Comparison of ENCODE assay signal across 7 mouse cellular contexts in genomic region chr9:57655749-57656148, GRCm38 (mm10). TPM values are rescaled to one million over a fixed set of nuclear protein-coding genes. Genes with fewer than 3 reads are reported as not detected.
DNase-seq lines count a peak whose midpoint lies in the region; ATAC-seq and TF ChIP-seq lines count a peak whose summit lies in the region.

No protein-coding gene starts in this region.

- intact Hi-C loops in left cerebral cortex, postnatal 4 days (cut with DNase I), result loop anchor here (5.0 kb wide), 1 partner anchor 113 kb away; no protein-coding TSS in a partner anchor

- H3K4me1 ChIP-seq in embryonic facial prominence, embryonic 10.5 days, result peaks cover 43% of the 10 kb centered on the region
- H3K4me1 ChIP-seq in intestine, postnatal 0 days (replicated peaks; ENCODE audit: control insufficient read depth, insufficient read depth, low read length), result no peaks in the 10 kb centered on the region
- peaks cover 28% of the 10 kb centered on the region for H3K4me1 ChIP-seq in midbrain, embryonic 12.5 days

- ATAC-seq in granulocyte monocyte progenitor cell, adult 5-6 weeks (replicated peaks; ENCODE audit: poor library complexity, severe bottlenecking), result peak; percentile 73
- peak; percentile 71 for ATAC-seq in intestine, postnatal 0 days
- ATAC-seq in midbrain, embryonic 12.5 days (ENCODE audit: low FRiP score, low read depth), result peak; percentile 69; the same call in 1 of the 2 replicates

- H3K4me3 ChIP-seq in embryonic facial prominence, embryonic 10.5 days, result peak overlapping the region; percentile 37
- H3K4me3 ChIP-seq in intestine, postnatal 0 days (ENCODE audit: low read depth, low read length), result no peak overlapping the region
- no peak overlapping the region for H3K4me3 ChIP-seq in midbrain, embryonic 12.5 days

- no peaks in the 10 kb centered on the region for H3K9me3 ChIP-seq in embryonic facial prominence, embryonic 10.5 days
- H3K9me3 ChIP-seq in intestine, postnatal 0 days (ENCODE audit: control insufficient read depth), result no peaks in the 10 kb centered on the region
- no peaks in the 10 kb centered on the region for H3K9me3 ChIP-seq in midbrain, embryonic 12.5 days

- WGBS in embryonic facial prominence, embryonic 10.5 days, result 2% methylated on average over 11 of the region's 11 CpGs
- 4% methylated on average over 11 of the region's 11 CpGs for WGBS in intestine, postnatal 0 days
- WGBS in midbrain, embryonic 12.5 days, result 3% methylated on average over 11 of the region's 11 CpGs

- H3K27me3 ChIP-seq in embryonic facial prominence, embryonic 10.5 days (replicated peaks; ENCODE audit: low read depth, poor library complexity, severe bottlenecking), result peaks cover 34% of the 10 kb centered on the region
- H3K27me3 ChIP-seq in intestine, postnatal 0 days (replicated peaks; ENCODE audit: control insufficient read depth, insufficient read depth, low read length), result no peaks in the 10 kb centered on the region
- H3K27me3 ChIP-seq in midbrain, embryonic 12.5 days, result peaks cover 13% of the 10 kb centered on the region; the same call in 1 of the 2 replicates

- no peaks in the 10 kb centered on the region for H3K36me3 ChIP-seq in embryonic facial prominence, embryonic 10.5 days (replicated peaks)
- no peaks in the 10 kb centered on the region for H3K36me3 ChIP-seq in intestine, postnatal 0 days (ENCODE audit: control insufficient read depth, insufficient read depth)
- H3K36me3 ChIP-seq in midbrain, embryonic 12.5 days, result no peaks in the 10 kb centered on the region

- H3K27ac ChIP-seq in embryonic facial prominence, embryonic 10.5 days (replicated peaks), result peak overlapping the region; percentile 30
- no peak overlapping the region for H3K27ac ChIP-seq in intestine, postnatal 0 days (ENCODE audit: low read depth, low read length)
- H3K27ac ChIP-seq in midbrain, embryonic 12.5 days (replicated peaks), result no peak overlapping the region

- H3K9ac ChIP-seq in intestine, postnatal 0 days (ENCODE audit: low read depth, low read length), result no peak overlapping the region
- peak overlapping the region; percentile 43; the same call in 1 of the 2 replicates for H3K9ac ChIP-seq in midbrain, embryonic 12.5 days (replicated peaks)

- DNase-seq in adrenal gland, postnatal 10 days, result peak; percentile 97
- DNase-seq in embryonic facial prominence, embryonic 10.5 days (ENCODE audit: low spot score), result peak; percentile 93
- DNase-seq in left cerebral cortex, postnatal 4 days, result peak; percentile 97
- DNase-seq in skeletal muscle tissue, adult 2 months (ENCODE audit: low read depth, low spot score), result peak; percentile 91

- peak; percentile 95 for TF ChIP-seq CTCF in intestine, postnatal 0 days (IDR thresholded peaks at IDR 0.05; ENCODE audit: low read depth)

- H3K4me2 ChIP-seq in intestine, postnatal 0 days (replicated peaks; ENCODE audit: low read depth), result peak overlapping the region; percentile 6; the same call in 1 of the 2 replicates
- peak overlapping the region; percentile 45 for H3K4me2 ChIP-seq in midbrain, embryonic 12.5 days (replicated peaks)

RNA-seq across cellular contexts. Expression of gene Csk, which starts 2.3 kb away (rescaled TPM):
- total RNA-seq in adrenal gland, postnatal 10 days (2021), result 10 to 100 TPM; 61.5 to 63.7 TPM
- 33.2 and 38.3 TPM in 2 replicates for polyA plus RNA-seq in embryonic facial prominence, embryonic 10.5 days (2016; fragmentation: Nextera tagmentation; extraction: Ambion mirVana)
- total RNA-seq in granulocyte monocyte progenitor cell, adult 5-6 weeks (2014; fragmentation: Nextera tagmentation), result 86.9 and 92.3 TPM in 2 replicates
- 83.8 and 113 TPM in 2 replicates for total RNA-seq in granulocyte monocyte progenitor cell, adult 5-6 weeks (2017)
- polyA plus RNA-seq in intestine, postnatal 0 days (2015; fragmentation: Nextera tagmentation; extraction: Ambion mirVana), result 18.7 and 21.9 TPM in 2 replicates
- 100 to 1,000 TPM; 133 to 137 TPM for total RNA-seq in left cerebral cortex, postnatal 4 days (2021)
- 35.3 and 40.0 TPM in 2 replicates for polyA plus RNA-seq in midbrain, embryonic 12.5 days (2016; fragmentation: Nextera tagmentation; extraction: Ambion mirVana)

RNA-seq across cellular contexts. Expression of gene Cyp1a2, which starts 27.8 kb away (rescaled TPM):
- 10 to 100 TPM; 14.5 to 36.5 TPM for total RNA-seq in adrenal gland, postnatal 10 days (2021)
- not detected in 2 replicates for polyA plus RNA-seq in embryonic facial prominence, embryonic 10.5 days (2016; fragmentation: Nextera tagmentation; extraction: Ambion mirVana)
- total RNA-seq in granulocyte monocyte progenitor cell, adult 5-6 weeks (2014; fragmentation: Nextera tagmentation), result not detected in 2 replicates
- not detected in 2 replicates for total RNA-seq in granulocyte monocyte progenitor cell, adult 5-6 weeks (2017)
- not detected in 2 replicates for polyA plus RNA-seq in intestine, postnatal 0 days (2015; fragmentation: Nextera tagmentation; extraction: Ambion mirVana)
- total RNA-seq in left cerebral cortex, postnatal 4 days (2021), result not detected
- polyA plus RNA-seq in midbrain, embryonic 12.5 days (2016; fragmentation: Nextera tagmentation; extraction: Ambion mirVana), result not detected in 2 replicates

RNA-seq across cellular contexts. Expression of gene Cyp1a1, which starts 32.0 kb away (rescaled TPM):
- under 1 TPM; 0.15 to 0.45 TPM for total RNA-seq in adrenal gland, postnatal 10 days (2021)
- 0.07 TPM in 1 of 2 replicates, not detected in the other for polyA plus RNA-seq in embryonic facial prominence, embryonic 10.5 days (2016; fragmentation: Nextera tagmentation; extraction: Ambion mirVana)
- not detected in 2 replicates for total RNA-seq in granulocyte monocyte progenitor cell, adult 5-6 weeks (2014; fragmentation: Nextera tagmentation)
- not detected in 2 replicates for total RNA-seq in granulocyte monocyte progenitor cell, adult 5-6 weeks (2017)
- 0.05 and 0.09 TPM in 2 replicates for polyA plus RNA-seq in intestine, postnatal 0 days (2015; fragmentation: Nextera tagmentation; extraction: Ambion mirVana)
- total RNA-seq in left cerebral cortex, postnatal 4 days (2021), result 1 to 10 TPM in 1 of 2 experiments, under 1 TPM in 1; 0.95 to 1.1 TPM
- polyA plus RNA-seq in midbrain, embryonic 12.5 days (2016; fragmentation: Nextera tagmentation; extraction: Ambion mirVana), result not detected in 2 replicates

RNA-seq across cellular contexts. Expression of gene Lman1l, which starts 35.2 kb away (rescaled TPM):
- not detected for total RNA-seq in adrenal gland, postnatal 10 days (2021)
- polyA plus RNA-seq in embryonic facial prominence, embryonic 10.5 days (2016; fragmentation: Nextera tagmentation; extraction: Ambion mirVana), result not detected in 2 replicates
- not detected in 2 replicates for total RNA-seq in granulocyte monocyte progenitor cell, adult 5-6 weeks (2014; fragmentation: Nextera tagmentation)
- total RNA-seq in granulocyte monocyte progenitor cell, adult 5-6 weeks (2017), result not detected in 2 replicates
- polyA plus RNA-seq in intestine, postnatal 0 days (2015; fragmentation: Nextera tagmentation; extraction: Ambion mirVana), result not detected in 2 replicates
- under 1 TPM in 1 of 2 experiments, not detected in 1; 0.22 TPM for total RNA-seq in left cerebral cortex, postnatal 4 days (2021)
- polyA plus RNA-seq in midbrain, embryonic 12.5 days (2016; fragmentation: Nextera tagmentation; extraction: Ambion mirVana), result 0.10 TPM in 1 of 2 replicates, not detected in the other

RNA-seq across cellular contexts. Expression of gene Cplx3, which starts 49.7 kb away (rescaled TPM):
- total RNA-seq in adrenal gland, postnatal 10 days (2021), result not detected
- 1.6 and 1.8 TPM in 2 replicates for polyA plus RNA-seq in embryonic facial prominence, embryonic 10.5 days (2016; fragmentation: Nextera tagmentation; extraction: Ambion mirVana)
- not detected in 2 replicates for total RNA-seq in granulocyte monocyte progenitor cell, adult 5-6 weeks (2014; fragmentation: Nextera tagmentation)
- not detected in 2 replicates for total RNA-seq in granulocyte monocyte progenitor cell, adult 5-6 weeks (2017)
- polyA plus RNA-seq in intestine, postnatal 0 days (2015; fragmentation: Nextera tagmentation; extraction: Ambion mirVana), result not detected in 2 replicates
- total RNA-seq in left cerebral cortex, postnatal 4 days (2021), result 1 to 10 TPM; 5.6 to 7.6 TPM
- 3.7 and 4.8 TPM in 2 replicates for polyA plus RNA-seq in midbrain, embryonic 12.5 days (2016; fragmentation: Nextera tagmentation; extraction: Ambion mirVana)

Comparison
In these comparisons a context has a peak if more than half of its experiments do, and no peak if none do; other contexts are left out.
1. RNA of gene Cyp1a2, which starts 27.8 kb away (total RNA-seq): 14.5 to 36.5 TPM in adrenal gland, postnatal 10 days; not detected in granulocyte monocyte progenitor cell, adult 5-6 weeks and not detected in left cerebral cortex, postnatal 4 days; every median in the first group is over 10 times any median in the second.
2. Peak in every context shown above with its lines, with median percentiles within 50 percentile points of each other: DNase-seq and ATAC-seq.